Mouse (Mus musculus): Measurements from ENCODE around the gene Psmb6.

- no peak for TF ChIP-seq POLR2A (IDR thresholded peaks at IDR 0.05; ENCODE audit: control insufficient read depth, low read depth, low read length)
- TF ChIP-seq CTCF (IDR thresholded peaks at IDR 0.05; ENCODE audit: control insufficient read depth, insufficient read depth, insufficient replicate concordance, low read depth, low read length): no peak
These were observed 37.9 kb downstream of the Psmb6 start for GRCm38 (mm10) chr11:70562995-70563469.

Measured in testis, adult 2 months (tissue).